Mouse (Mus musculus) neutrophil, adult 5-6 weeks (primary cell): ENCODE data around the gene A530016L24Rik. TPM values are rescaled to one million over a fixed set of nuclear protein-coding genes. Genes with fewer than 3 reads are reported as not detected.

ENCODE experiments used
- ATAC-seq: fragments of 151-379, 151-347 bp; 2 replicates; pipeline ENCODE4 v1.8.0; 2017; ENCODE audit warnings: mild to moderate bottlenecking, moderate TSS enrichment; ENCODE audit not compliant: insufficient number of reproducible peaks, poor library complexity, low FRiP score, severe bottlenecking; ENCODE audit errors: extremely low read depth
- total RNA-seq: library from RNA; stranded (forward); fragments of 200-1000 nt; gene quantifications from 2 replicates; pipeline ENCODE4 v1.2.3, GENCODE M21; 2017

A530016L24Rik gene
- total RNA-seq, 1 experiment from 2014 or later: not detected

GRCm38 (mm10) chr12:112496136-112496535, 6.9 kb downstream of the A530016L24Rik start:
- ATAC-seq: no peak

- no peak for ATAC-seq
These were observed 8.5 kb downstream of the A530016L24Rik start for GRCm38 (mm10) chr12:112497731-112498130.

GRCm38 (mm10) chr12:112498683-112499082, 9.4 kb downstream of the A530016L24Rik start:
- no peak for ATAC-seq

DNA sequence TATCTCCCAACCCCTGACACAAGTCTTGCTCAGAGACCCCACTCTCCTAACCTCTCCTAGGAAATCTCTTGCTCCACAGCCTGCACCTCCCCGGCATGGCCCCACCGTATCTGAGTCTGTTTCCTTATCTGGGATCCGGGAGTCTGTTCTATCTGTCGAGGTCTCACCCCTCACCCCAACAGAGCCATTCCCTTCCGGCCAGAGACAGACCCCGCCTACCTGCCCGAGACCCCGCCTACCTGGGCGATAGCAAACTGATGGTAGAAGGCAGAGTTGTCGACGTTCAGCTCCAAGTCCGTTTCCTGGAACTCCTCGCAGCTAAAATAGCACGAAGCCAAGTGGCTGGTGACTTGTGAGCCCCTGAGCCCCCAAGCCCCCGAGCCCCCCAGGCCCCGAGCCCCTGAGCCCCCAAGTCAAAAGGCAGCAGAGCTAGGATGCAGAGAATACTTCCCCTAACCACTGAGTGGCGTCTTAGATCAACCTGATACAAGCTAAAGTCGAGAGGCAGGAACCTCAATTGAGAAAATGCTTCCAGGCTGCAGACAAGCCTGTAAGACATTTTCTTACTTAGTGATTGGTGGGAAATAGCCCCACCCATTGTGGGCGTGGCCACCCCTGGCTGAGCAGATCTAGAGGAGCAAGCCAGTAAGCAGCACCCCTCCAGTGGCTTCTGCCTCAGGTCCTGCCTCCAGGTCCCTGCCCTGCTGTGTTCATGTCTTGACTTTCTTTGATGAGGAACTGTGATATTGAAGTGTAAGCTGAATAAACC, 13.9 kb downstream of the A530016L24Rik start:
- ATAC-seq: no peak

DNA sequence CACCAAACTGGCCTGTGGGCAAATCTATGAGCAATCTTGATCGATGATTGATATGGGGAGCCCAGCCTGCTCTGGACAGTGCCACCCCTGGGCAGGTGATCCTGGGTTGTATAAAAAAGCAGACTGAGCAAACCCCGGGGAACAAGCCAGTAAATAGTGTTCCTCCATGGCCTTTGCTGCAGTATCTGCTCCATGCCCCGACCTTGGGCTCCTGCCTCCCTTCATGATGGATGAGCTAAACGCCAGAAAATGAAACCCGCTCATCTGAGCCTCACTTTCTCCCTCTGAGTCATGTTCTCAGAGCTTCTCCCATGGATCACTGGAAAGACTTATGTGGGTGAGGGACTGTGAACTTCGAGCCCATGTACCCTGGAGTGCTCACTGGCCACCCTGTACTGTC, 17.0 kb downstream of the A530016L24Rik start:
- ATAC-seq: no peak

- no peak for ATAC-seq
These were observed 18.0 kb downstream of the A530016L24Rik start for GRCm38 (mm10) chr12:112507264-112507663.

DNA sequence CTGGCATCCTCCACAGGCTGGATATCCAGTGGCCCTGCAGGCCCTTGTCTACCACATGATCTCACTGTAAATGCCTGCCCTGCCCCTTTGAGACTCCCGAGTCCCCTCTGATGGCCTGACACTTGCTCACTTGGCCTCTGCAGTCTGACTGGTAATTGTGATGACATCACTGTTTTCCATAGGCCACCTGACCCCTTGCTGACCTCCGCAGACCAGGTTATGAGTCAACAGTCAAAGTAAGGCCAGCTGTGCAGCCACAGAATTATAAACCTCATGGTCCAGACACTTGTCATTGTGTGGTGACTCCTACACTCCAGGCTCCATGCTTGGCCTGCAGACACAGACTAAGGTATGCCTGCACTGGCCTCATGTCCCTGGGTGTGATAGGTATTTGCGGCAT, 18.7 kb downstream of the A530016L24Rik start:
- no peak for ATAC-seq

DNA sequence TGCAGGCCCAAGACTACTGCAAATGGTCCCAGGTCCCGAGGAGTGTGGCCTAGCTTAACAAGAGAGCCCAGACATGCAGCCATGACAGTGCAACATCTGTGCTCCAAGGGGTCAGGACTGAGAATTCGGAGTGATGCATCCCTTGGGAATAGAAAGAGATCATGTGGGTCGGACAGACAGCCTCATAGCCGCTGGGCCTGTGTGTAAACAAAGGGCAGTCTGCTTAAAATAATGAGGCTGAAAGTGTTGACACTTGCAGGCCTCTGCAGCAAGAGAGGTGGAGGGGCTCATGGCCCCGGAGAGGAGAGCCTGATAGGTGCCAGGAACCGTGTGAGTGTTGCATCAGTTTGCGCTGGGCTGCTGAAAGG, 21.1 kb downstream of the A530016L24Rik start:
- ATAC-seq: no peak

DNA sequence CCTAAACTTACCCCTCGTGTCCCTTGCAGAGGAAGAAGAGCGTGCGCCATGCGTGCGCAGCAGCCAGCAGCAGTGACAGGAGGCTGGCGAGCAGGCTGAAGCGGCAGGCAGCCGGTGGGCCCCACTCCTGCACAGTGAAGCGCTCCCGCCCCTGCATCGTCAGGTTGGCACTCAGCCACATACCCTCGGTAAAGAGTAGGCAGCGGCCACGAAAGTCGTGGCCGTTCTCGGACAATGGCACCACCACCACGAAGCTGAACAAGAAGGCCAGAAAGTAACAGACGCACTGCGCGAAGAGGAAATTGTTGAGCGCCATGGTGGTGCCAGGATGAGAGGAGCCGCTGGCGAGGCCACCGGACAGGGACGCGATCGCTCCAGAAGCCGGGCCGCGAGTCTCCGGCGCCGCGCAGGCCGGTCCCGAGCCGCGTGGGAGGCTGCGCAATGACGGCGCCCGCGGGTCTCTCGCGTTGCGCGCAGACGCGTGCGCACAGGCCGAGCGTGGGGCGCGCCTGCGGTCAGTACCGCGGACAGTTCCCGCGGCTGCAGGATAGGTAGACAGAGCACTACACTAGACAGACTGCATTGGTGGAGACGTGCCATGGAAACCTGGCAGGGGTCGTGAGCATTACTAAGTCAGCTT, 21.6 kb downstream of the A530016L24Rik start:
- no peak for ATAC-seq

- no peak for ATAC-seq
These were observed 25.6 kb downstream of the A530016L24Rik start for GRCm38 (mm10) chr12:112514897-112515296.

DNA sequence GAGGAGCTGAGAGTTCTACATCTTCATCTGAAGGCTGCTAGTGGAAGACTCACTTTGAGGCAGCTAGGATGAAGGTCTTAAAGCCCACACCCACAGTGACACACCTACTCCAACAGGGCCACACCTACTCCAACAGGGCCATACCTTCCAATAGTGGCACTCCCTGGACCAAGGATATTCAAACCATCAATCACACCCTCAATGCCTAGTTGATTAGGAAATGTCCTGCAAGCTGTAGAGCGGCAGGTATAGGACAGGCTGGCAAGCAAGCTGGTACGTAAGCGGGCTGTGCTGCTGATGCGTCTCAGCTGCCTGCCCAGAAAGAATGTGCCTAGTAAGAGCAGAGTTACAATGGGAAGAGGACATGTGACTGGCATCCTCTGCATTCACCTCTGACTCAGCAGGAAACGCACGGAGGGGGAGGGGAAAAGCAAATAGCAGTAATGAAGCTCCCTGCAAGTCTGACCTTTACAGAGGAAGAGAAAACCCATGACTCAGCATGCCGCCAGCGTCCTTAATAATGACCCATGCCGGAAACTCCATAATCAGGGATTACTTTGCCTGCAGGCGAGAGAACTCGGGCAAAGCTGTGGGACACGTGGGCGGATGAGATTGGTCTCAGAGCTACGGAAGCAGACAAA, 27.6 kb downstream of the A530016L24Rik start, which contains the start of gene Tmem179:
Gene Tmem179 (minus strand): TSS at position 51 of the 641 bp plus-strand sequence.
- no peak for ATAC-seq

DNA sequence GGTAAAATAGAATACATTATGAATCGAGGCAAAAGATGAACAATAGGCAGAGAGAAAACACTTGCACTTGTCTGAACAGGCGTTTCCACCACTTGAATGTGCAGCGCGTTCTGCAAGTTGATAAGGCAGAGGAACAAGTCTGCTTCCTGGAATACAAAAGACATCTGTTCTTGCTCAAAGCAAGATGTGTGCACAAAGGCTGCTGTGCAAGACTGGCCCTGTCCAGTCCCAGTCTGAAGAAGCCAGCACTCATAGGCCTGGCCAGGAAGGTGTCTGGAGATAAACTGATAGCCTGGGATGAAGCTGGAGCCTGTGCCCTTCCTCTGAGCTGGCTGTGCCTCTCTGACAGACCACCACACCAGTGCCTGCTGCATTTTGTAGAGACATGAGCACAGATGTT, 28.9 kb downstream of the A530016L24Rik start:
- ATAC-seq: no peak

GRCm38 (mm10) chr12:112533758-112534157, 44.5 kb downstream of the A530016L24Rik start:
- ATAC-seq: no peak

DNA sequence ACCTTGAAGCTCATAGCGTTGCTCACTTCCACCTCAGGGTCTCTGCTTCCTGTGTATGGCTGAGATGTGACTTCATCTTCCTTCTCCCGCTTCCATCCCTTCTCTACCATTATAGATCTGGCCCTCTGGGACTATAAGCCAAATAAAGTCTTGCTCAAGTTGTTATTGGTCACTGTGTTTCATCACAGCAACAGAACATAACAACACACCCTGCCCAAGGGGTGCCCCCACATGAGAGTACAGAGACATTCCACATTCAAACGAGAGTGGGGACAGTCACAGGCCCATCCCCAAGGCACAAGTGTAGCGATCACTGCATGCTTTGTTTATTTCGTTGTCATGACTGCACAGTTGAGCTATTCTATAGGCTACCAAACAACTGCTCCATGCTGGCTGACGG, 48.0 kb downstream of the A530016L24Rik start:
- ATAC-seq: no peak

DNA sequence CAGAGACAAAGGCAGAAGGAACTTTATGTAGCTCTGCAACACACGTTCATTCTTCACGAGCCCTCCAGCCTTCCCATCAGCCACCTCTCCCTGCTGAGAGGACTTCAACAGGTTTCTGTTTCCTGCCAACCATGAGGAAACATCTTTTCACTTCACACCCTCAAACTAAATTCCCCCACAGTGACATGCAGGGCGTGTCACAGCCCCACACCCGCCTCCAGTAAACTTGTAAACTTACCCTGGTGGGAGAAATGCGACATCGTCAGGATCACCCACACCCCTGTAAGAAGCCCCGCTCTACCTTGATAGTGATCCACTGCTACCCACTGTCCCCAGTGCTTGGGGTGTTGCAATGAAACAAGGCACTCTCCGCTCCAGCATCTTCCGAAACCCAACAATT, 49.1 kb downstream of the A530016L24Rik start:
- no peak for ATAC-seq

- ATAC-seq: no peak
These were observed 50.3 kb downstream of the A530016L24Rik start for GRCm38 (mm10) chr12:112539466-112539965.

- ATAC-seq: no peak
These were observed 51.1 kb downstream of the A530016L24Rik start for GRCm38 (mm10) chr12:112540321-112540720.

GRCm38 (mm10) chr12:112541483-112542091, 52.3 kb downstream of the A530016L24Rik start:
- ATAC-seq: no peak

DNA sequence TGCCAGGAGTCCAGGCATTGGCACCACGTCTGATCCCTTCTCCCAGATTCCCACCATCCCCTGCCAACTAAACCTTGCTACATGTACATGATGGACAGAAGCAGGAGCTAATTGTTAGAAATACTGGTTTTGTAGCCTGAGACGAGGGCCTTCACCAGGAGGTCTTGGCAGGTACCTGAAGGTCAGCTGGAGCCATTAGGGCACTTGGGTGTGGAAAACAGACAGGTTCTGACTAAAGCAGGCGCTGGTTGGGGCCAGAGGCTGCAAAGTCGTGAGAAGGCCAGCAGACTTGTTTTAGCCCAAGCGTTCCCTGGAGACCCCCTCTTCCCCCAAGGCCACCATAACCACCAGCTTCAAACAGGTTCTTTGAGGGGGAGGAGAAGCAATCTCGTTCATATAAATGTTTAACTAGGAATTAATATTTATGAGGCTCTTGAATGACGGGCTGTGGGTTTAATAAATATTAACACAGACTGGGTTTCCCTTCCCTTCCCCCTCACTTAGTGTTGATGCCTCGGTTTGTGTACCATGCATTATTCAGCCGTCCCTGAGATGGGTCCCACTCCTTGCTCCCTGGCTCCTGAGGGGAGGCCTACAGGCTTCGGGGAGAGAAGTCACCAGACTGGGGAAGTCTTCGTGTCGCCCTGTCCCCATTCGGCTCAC, 53.1 kb downstream of the A530016L24Rik start:
- ATAC-seq: no peak
